Mouse (Mus musculus): Measurements from ENCODE around the gene Gm21904.
"Not testable (repeated sequence)": the region's sequence is repeated elsewhere in the genome, so short reads cannot be mapped to it uniquely, and the experiment has no call there.

Gene Gm21904

DNA sequence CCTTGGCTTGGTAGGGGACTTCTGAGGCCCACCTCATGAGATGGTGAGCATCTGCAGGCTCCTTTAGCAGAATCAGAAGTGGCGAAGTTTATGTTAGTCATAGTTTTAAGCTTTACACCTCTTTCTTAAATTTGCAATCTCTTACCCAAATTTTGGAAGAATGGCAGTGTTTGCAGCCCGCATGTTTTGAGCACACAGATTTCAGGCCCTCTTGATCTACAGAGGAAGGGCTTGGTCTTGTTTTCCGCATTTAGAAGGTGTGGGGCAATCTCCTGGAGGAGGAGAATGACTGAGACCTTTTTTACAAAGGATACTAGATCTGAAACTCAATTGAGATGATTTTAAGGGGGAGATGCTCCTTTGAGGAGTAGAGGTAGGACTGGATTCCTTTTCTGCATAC lies at the start of gene Gm21904:
Gene Gm21904 (minus strand): TSS at position 101 of the 400 bp plus-strand sequence.
- DNase-seq = not testable (repeated sequence)

DNA sequence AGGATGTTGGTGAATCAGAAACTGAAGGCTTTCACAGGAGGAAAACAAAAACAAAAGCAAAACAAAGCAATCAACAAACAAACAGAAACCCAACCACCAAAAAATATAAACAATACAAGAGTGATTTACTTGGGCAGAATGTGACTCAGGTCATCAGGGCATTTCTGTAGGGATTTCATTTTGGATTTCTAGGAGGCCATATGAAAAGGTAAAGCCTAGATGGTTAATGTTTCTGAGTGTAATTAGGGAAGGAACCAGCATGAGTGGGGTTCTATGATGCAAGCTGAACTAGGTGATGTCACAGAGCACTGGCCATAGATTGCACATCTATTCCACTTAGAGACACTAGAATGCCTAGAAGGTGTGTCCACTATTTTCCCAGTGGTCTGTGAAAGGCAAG lies 28.4 kb upstream of the Gm21904 start, which contains the start of the genes Gm20772 and Gm20831:
Gene Gm20772 (plus strand): TSS at position 301 of the 400 bp plus-strand sequence.
Gene Gm20831 (plus strand): TSS at position 301 of the 400 bp plus-strand sequence.
- not testable (repeated sequence) for DNase-seq

Measured in cerebellum, postnatal 25 days (tissue).